Mouse (Mus musculus): ENCODE data around the gene Otog.

Otog gene

DNA sequence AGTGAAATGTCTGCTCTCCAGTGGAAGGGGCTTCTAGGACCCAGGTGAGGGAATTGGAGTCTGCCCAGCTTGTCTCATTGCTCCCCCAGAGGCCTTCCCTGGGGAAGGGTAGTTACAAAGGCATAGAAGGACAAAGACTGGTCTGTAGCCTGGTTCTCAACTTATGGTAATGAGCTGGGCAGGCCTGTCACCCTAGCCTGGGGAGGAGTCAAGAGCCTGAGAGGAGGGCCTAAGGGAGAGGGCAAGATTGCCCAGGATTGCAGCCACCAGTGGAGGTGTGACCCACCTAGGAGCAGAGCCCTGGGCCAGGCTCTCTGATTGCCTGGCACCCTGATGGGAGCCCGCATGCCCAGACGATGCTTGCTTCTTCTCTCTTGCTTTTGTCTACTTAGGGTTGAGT lies at the start of gene Otog:
Gene Otog (plus strand): TSS at position 292 of the 400 bp plus-strand sequence.
- no peak for DNase-seq (ENCODE audit: low read depth in 1 of 2, low spot score in 2 of 2)

DNA sequence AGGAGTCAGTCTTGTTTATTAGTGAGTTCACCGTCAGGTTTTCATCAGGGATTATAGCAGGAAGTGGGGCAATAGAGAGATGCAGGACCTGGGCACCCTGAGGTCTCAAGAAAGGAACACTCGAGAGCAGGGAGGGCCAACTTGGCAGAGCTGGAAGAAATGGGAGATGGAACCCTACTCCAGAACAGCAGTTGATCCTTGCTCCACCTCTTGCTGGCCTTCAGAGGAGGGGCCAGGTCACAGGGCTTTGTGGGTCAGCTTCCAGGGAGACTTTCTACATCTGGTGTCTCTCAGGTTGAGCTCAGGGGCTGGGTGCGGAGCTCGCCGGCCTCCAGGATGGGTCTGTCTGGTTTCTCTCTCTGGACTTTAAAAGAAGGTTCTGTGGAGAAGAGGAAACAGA lies 45.4 kb upstream of the Otog start:
- DNase-seq (ENCODE audit: low read depth in 1 of 2, low spot score in 2 of 2) = no peak

DNA sequence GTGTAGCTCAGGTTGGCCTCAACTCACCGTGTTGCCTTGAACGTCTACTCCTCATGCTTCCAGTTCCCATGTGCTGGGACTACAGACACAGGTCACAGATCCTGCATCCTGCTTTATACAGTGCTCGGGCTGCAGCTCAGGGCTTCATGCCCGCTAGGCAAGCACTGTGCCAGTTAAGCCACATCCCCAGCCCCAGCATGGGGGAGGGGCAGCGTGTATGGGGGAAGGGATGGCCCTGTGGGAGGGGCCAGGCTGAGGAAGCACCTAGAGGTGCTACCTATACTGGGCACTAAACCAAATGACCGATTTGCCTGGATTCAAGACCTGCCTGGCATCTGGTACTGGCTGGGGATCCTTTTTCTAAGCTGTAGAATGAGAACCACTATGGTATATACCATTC lies 40.8 kb upstream of the Otog start:
- DNase-seq (ENCODE audit: low read depth in 1 of 2, low spot score in 2 of 2) = no peak

DNA sequence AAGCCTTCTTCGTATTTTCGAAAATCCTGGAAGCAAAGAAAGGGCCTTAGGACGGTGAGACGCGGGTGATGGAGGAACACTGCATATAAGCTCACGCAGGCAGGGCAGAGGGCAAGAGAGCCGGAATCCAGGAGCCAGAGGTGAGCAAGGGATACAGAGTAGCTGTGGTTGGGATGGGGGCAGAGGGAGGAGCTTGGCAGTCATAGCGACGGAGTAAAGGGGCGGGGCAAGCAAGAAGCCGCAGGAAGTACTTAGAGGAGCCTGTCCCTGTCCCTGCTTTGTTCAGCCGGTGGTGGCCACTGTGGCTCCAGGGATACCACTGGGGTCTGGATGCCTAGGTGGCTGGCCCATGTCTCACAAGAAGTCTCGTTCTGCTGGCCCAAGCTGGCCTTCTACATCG lies 39.1 kb upstream of the Otog start:
- no peak for DNase-seq (ENCODE audit: low read depth in 1 of 2, low spot score in 2 of 2)

- no peak for DNase-seq (ENCODE audit: low read depth in 1 of 2, low spot score in 2 of 2)
These were observed 36.7 kb upstream of the Otog start for GRCm38 (mm10) chr7:46204046-46204471.

- DNase-seq (ENCODE audit: low read depth in 1 of 2, low spot score in 2 of 2) = no peak
These were observed 36.0 kb upstream of the Otog start for GRCm38 (mm10) chr7:46204775-46205174.

- DNase-seq (ENCODE audit: low read depth in 1 of 2, low spot score in 2 of 2) = no peak
These were observed 32.7 kb upstream of the Otog start for GRCm38 (mm10) chr7:46208131-46208530.

- no peak for DNase-seq (ENCODE audit: low read depth in 1 of 2, low spot score in 2 of 2)
These were observed 30.5 kb upstream of the Otog start for GRCm38 (mm10) chr7:46210276-46210675.

DNA sequence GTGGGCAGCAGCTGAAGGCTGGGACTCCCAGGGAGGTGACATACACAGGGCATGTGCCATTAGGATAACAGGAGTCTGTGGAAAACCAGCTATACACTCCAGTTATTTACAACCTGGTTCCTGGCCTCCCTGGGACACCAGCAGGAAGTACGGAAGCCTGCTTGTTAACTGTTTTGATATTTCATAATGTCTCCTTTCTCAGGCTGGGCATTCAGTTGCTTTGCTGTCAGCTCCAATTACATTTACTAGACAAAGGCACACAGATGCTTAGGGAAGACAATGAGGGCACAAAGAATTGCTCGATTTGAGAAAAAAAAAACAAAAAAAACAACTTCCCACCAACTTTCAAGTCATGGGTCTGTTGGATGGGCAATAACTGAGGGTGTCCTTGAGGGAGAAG lies 24.3 kb upstream of the Otog start:
- no peak for DNase-seq (ENCODE audit: low read depth in 1 of 2, low spot score in 2 of 2)

GRCm38 (mm10) chr7:46218415-46218814 lies 22.4 kb upstream of the Otog start:
- DNase-seq (ENCODE audit: low read depth in 1 of 2, low spot score in 2 of 2) = no peak

- no peak for DNase-seq (ENCODE audit: low read depth in 1 of 2, low spot score in 2 of 2)
These were observed 20.1 kb upstream of the Otog start for GRCm38 (mm10) chr7:46220591-46221129.

DNA sequence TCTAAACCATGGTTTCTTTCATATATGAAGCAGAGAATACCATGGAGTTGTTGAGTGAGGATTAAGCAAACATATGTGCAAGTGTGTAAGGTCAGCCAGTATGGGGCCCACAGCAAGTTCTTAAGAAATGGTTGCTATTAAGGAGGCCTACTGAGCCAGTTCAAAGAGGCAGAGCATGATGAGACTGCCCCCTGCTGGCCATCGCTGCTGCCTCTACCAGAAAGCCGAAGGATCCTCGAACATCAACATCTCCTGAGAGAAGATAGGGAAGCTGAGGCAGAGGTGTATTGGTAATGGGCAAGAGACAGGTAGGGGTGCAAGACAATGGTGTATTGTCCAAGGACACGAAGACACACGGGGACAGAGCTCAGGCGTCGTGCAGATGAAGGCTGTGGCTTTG lies 14.5 kb upstream of the Otog start:
- no peak for DNase-seq (ENCODE audit: low read depth in 1 of 2, low spot score in 2 of 2)

DNA sequence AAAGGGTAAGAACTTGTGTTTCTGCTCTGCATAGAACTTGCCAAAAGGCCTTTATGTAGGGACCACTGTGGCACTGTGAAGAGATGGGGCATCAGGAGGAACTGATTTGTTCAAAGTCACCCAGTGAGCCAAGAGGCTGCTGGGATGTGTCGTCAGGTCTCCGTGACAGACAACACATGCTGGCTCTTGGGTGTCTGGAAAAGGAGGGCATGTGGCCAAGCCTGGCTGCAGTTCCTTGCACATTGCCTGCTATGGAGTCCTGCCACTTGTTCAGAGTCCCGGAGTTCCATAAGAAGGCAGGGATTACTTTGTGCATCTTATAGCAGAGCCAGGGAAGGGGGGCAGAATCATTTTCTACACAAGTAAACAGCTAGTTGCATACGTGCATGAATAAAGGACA lies 13.9 kb upstream of the Otog start:
- DNase-seq (ENCODE audit: low read depth in 1 of 2, low spot score in 2 of 2) = no peak

DNA sequence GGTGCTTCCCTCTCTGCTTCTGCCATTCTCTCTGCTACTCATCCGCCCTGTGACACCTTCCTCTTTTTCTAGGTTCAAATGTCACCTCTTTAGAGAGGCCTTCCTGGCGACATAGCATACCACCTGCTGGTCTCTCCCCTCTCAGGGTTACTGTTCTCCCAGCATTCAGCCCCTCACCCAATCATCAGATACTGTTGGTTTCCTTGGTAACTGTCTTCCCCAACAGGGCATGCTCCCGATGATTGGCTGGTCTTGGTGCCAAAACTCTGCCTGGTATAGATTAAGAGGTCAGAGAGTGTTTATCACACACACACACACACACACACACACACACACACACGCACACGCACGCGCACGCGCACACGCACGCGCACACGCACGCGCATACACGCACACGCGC lies 4.8 kb upstream of the Otog start:
- no peak for DNase-seq (ENCODE audit: low read depth in 1 of 2, low spot score in 2 of 2)

- no peak for DNase-seq (ENCODE audit: low read depth in 1 of 2, low spot score in 2 of 2)
These were observed 4.4 kb upstream of the Otog start for GRCm38 (mm10) chr7:46236363-46236762.

DNA sequence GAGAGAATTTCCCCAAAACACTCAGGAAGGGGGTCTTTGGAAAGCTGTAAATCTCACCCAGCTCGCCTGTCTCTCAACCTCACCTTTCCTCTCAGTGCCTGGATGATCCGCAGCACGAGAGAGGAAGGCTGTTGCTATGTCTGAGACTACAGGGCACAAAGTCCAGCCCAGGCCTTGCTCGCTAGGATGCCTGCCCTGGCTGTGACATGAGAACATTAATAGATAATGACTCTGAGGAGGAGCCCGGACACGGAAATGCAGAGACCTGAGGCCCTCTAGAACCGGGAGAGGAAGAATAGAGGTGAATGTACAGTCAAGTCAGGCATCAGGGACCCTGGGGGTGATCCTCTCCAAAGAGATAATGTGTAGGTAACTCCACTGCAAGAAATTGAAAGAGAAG lies 3.6 kb upstream of the Otog start:
- DNase-seq (ENCODE audit: low read depth in 1 of 2, low spot score in 2 of 2) = no peak

DNA sequence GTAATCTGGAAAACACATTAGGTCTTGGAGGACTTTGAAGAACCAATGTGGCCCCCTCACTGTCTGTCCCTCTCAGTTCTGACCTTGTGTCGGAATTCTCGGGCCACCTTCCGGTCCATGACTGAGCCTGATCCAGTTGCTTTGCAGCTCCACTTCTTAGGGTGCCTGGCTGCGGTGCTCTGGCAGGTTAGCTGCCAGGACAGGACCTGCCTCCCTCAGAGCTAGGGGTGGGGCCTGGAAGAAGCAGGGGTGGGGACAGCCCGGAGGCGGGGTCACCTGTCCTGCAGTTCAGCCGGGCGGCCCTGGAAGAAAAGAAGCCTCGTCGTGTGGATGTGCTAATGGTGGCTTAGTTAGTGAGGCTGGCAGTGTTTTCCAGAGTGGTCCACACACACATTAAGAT lies 2.4 kb upstream of the Otog start, which contains the start of gene Ush1c:
Gene Ush1c (minus strand): TSS at position 158 of the 400 bp plus-strand sequence.
- no peak for DNase-seq (ENCODE audit: low read depth in 1 of 2, low spot score in 2 of 2)

DNA sequence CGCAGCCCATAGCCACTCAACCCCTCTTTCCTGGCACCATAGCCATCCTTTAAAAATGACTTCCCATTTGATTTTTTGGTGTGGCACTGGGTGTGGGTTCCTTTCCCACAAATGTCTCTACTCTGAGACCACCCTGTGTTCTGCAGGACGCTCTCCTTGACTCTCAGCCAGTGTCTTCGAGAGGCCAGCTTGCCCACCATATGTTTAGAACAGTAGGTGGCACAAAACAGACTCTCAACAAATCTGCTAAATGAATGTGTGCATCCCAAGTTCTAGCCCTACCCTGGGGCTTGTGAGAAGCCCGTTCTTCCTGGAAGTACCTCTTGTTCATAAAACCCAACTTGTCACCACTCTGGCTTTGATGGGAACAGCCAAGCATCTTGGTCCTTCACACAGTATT lies 696 bp upstream of the Otog start:
- DNase-seq (ENCODE audit: low read depth in 1 of 2, low spot score in 2 of 2) = no peak

DNA sequence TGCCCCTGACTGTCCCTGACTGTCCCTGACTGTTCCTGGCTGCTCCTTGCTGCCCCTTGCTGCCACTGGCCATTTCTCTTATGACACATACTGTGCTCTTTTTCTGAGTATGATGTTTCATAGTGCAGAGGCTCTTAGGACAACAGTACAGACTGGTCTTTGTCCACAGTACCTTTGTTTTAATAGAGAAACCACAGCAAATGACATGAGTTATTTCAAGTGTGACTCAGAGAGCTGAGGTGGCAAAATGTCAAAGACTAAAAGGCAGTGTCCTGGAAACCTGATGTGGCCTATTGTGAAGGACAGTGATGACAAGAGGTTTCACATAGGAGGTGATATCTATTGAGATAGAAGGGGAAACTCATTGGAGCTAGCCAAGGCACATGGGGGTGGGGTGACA lies 6.1 kb downstream of the Otog start:
- DNase-seq (ENCODE audit: low read depth in 1 of 2, low spot score in 2 of 2) = no peak

DNA sequence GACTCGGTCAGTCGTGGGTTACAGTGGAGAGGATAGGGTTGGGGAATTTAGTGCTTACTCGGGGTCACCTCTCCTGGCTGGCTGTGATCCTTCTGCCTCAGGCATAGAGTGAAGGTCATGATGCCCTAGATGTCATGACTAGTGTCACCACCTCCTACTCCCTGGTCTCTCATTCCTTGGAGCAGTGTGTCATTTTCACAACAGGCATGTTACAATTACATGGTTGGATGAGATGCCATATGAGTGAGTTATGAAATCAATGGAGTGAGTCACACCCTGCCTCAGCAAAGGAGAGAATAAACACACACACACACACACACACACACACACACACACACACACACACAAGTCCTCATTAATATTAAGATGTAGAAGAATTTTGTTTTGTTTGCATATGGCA lies 6.8 kb downstream of the Otog start:
- DNase-seq (ENCODE audit: low read depth in 1 of 2, low spot score in 2 of 2) = no peak

- DNase-seq (ENCODE audit: low read depth in 1 of 2, low spot score in 2 of 2) = no peak
These were observed 11.1 kb downstream of the Otog start for GRCm38 (mm10) chr7:46251841-46252240.

- DNase-seq (ENCODE audit: low read depth in 1 of 2, low spot score in 2 of 2) = no peak
These were observed 35.4 kb downstream of the Otog start for GRCm38 (mm10) chr7:46276156-46276555.

GRCm38 (mm10) chr7:46279946-46280345 lies 39.2 kb downstream of the Otog start:
- no peak for DNase-seq (ENCODE audit: low read depth in 1 of 2, low spot score in 2 of 2)

DNA sequence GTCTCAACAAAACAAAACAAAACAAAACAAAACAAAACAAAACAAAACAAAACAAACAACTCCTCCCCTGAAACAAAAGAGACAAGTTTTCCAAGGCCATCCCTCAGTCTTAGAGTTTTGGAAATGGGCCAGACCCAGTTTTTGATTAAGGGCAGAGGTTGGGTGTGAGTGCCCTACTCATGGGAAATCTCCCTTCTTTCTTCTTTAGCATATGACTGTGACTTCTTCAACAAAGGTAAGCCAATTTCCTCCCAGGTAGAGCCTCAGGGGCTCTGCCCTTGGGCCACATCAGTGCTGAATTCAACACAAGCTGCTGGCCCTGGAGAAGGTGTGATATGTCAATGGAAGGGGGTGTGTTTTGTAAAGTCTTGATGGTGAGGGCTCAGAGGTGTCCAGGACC lies 40.1 kb downstream of the Otog start:
- no peak for DNase-seq (ENCODE audit: low read depth in 1 of 2, low spot score in 2 of 2)
